Mouse (Mus musculus) C2C12 (cell line): Measurements from ENCODE around the gene Meaf6. TPM values are rescaled to one million over a fixed set of nuclear protein-coding genes. Genes with fewer than 3 reads are reported as not detected.

Source experiments
- H3K27me3 ChIP-seq: one replicate; pipeline ENCODE4 v1.6.1; 2011; ENCODE audit not compliant: control insufficient read depth, insufficient read depth, insufficient read length
- H3K36me3 ChIP-seq: one replicate; pipeline ENCODE4 v1.6.1; 2011; ENCODE audit not compliant: control insufficient read depth, insufficient read depth
- H3K4me3 ChIP-seq: one replicate; pipeline ENCODE4 v1.5.1; 2011; ENCODE audit warnings: mild to moderate bottlenecking, control low read depth; ENCODE audit not compliant: poor library complexity, insufficient read depth, severe bottlenecking
- H3K79me2 ChIP-seq: one replicate; pipeline ENCODE4 v1.6.1; 2011; ENCODE audit not compliant: control insufficient read depth, insufficient read depth
- H3K79me3 ChIP-seq: one replicate; pipeline ENCODE4 v1.6.1; 2011; ENCODE audit warnings: low read depth, control low read depth
- H3ac ChIP-seq: one replicate; pipeline ENCODE3; 2011; ENCODE audit warnings: low read depth; ENCODE audit not compliant: control insufficient read depth, insufficient read length
- CEBPB ChIP-seq: IDR thresholded peaks from one replicate; pipeline ENCODE4 v1.6.1; 2011; ENCODE audit warnings: low read depth, mild to moderate bottlenecking, control low read depth, moderate library complexity
- CTCF ChIP-seq: IDR thresholded peaks from one replicate; pipeline ENCODE4 v1.5.1; 2011; ENCODE audit not compliant: control insufficient read depth, insufficient read depth, insufficient read length
- FOSL1 ChIP-seq: IDR thresholded peaks from one replicate; pipeline ENCODE4 v1.8.0; 2011; ENCODE audit warnings: mild to moderate bottlenecking, low read length; ENCODE audit not compliant: poor library complexity, insufficient read depth, severe bottlenecking
- MAX ChIP-seq: IDR thresholded peaks from one replicate; pipeline ENCODE4 v1.6.1; 2011; ENCODE audit warnings: mild to moderate bottlenecking, control low read depth
- MYOD1 ChIP-seq: IDR thresholded peaks from one replicate; pipeline ENCODE4 v1.6.1; 2011; ENCODE audit warnings: low read depth; ENCODE audit not compliant: control insufficient read depth, insufficient read length
- MYOG ChIP-seq: IDR thresholded peaks from one replicate; pipeline ENCODE4 v1.6.1; 2011; ENCODE audit not compliant: control insufficient read depth, insufficient read length; ENCODE audit errors: extremely low read depth
- USF1 ChIP-seq: IDR thresholded peaks from one replicate; pipeline ENCODE4 v1.6.1; 2011; ENCODE audit warnings: low read depth, mild to moderate bottlenecking, control low read depth, moderate library complexity
- polyA plus RNA-seq: library from polyadenylated mRNA; unstranded; fragments of >200 nt; fragmentation: generic; extraction: Trizol; gene quantifications from one replicate; pipeline ENCODE4 v1.2.1, GENCODE M21; 2012; ENCODE audit warnings: missing spikeins

Meaf6 gene
- polyA plus RNA-seq, 1 experiment = 31.3 TPM

DNA sequence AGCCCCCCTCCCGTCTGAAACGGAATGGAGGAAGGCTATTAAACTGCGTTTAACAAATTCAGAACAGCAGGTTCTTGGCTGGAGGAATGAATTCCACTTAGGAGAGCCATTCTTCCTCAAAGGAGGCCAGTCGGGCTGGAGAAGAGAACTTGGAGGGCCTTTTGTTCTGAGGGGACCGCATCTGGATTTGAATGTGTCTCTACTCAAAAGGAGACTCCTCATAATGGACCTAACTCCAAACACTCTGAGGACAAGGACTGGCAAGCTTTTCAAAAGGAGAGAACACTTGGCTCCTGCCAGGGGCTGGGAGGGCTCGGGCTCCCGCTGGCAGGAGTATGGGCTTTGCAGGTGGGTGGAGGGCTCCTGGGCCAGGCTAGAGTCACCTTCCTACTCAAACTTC, 59.7 kb downstream of the Meaf6 start:
- H3K79me3 ChIP-seq = no peaks in the 10 kb centered on the region
- H3K4me3 ChIP-seq = no peak overlapping the region
- H3ac ChIP-seq = no peak overlapping the region
- no peaks in the 10 kb centered on the region for H3K36me3 ChIP-seq
- no peaks in the 10 kb centered on the region for H3K27me3 ChIP-seq
- H3K79me2 ChIP-seq = no peaks in the 10 kb centered on the region
- no peak for TF ChIP-seq FOSL1
- TF ChIP-seq CEBPB = no peak
- no peak for TF ChIP-seq MYOD1
- no peak for TF ChIP-seq USF1

DNA sequence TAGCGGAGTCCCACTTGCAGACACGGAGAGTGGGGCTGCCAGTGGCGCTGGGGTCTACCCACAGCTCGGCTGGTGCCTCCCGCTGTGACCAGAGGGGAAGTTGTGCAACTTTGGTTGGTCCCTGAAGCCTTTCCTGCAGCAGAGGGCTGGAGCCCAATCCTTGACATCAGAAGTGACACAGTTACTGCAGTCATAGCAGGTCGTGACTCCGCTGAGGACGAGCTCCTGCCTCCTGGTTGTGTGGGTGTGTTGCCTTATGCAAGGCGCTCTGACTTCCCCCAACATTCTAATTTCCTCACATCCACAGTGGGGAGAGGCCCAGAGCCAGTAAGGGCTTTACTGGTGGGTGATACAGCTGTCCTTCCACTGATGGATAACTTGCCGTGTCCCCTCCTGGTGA, 60.3 kb downstream of the Meaf6 start:
- no peaks in the 10 kb centered on the region for H3K79me3 ChIP-seq
- TF ChIP-seq CTCF (no peak), USF1 (no peak), MYOD1 (no peak), MAX (no peak), MYOG (no peak), CEBPB (no peak), FOSL1 (no peak)

DNA sequence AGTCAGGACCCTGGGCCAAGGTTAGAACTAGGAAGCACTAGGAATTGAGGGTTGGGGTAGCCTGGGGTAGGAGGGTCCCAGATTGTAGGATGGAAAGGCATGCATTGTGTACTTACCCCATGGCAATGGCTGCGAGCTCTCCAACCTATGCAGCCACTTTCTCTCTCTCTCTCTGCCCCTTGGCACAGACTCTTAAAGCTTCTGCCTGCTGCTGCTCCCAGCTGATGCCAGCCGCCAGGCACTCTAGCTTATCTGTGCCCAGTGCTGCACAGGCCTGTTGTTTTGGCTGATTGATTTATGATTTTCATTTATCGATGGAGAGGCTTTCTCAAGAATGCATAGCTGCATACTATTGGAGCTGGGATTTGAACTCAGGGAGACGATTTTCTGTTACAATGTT, 63.0 kb downstream of the Meaf6 start:
- Histone ChIP-seq H3K4me3 (no peak overlapping the region), H3K79me2 (no peaks in the 10 kb centered on the region), H3ac (no peak overlapping the region), H3K79me3 (no peaks in the 10 kb centered on the region), H3K27me3 (no peaks in the 10 kb centered on the region), H3K36me3 (no peaks in the 10 kb centered on the region)
- TF ChIP-seq MYOD1 = no peak
- no peak for TF ChIP-seq CTCF
- no peak for TF ChIP-seq USF1
- no peak for TF ChIP-seq FOSL1
- no peak for TF ChIP-seq MYOG
- no peak for TF ChIP-seq MAX
- no peak for TF ChIP-seq CEBPB

More for the DNA sequence above, 60.3 kb downstream of the Meaf6 start:
- Histone ChIP-seq H3K79me2 (no peaks in the 10 kb centered on the region), H3K4me3 (no peak overlapping the region), H3K27me3 (no peaks in the 10 kb centered on the region), H3ac (no peak overlapping the region), H3K36me3 (no peaks in the 10 kb centered on the region)

DNA sequence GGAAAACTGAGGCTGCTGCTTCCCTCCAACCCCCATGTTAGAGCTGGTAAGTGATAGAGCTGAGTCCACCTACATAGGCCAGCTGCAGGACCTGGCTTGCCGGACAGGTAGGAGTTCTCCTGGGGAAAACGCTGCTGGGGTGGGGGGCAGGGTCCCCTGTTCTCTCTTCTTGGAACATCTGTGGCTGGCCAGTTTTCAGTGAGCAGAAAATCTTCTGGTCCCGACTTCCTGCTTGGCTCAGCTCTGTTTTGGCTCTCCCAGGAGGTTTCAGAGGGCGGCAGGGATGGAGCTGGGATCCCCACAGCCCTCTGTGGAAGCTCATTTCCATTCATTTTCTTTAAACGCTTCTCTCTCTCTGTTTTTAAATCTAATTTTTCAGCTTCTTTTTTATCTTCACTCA, 64.5 kb downstream of the Meaf6 start:
- Histone ChIP-seq H3K79me2 (no peaks in the 10 kb centered on the region), H3ac (no peak overlapping the region), H3K79me3 (no peaks in the 10 kb centered on the region), H3K27me3 (no peaks in the 10 kb centered on the region), H3K36me3 (no peaks in the 10 kb centered on the region), H3K4me3 (no peak overlapping the region)
- TF ChIP-seq MAX (no peak), CTCF (no peak), MYOD1 (no peak), USF1 (no peak), CEBPB (no peak), FOSL1 (no peak), MYOG (no peak)

DNA sequence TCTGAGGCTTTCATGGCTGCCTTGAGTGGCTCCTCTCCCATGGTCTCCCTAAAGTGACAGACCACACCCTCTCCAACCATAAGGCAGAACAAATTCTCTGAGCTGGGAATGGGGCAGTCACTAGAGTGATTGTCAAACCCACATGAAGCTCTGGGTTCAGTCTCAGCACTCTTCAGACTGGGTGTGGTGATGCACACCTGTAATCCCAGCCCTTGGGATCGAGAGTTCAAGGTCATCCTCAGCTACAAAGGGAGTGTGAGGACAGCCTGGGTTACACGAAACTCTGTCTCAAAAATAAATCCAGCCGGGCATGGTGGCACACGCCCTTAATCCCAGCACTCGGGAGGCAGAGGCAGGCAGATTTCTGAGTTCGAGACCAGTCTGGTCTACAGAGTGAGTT, 67.5 kb downstream of the Meaf6 start:
- H3K36me3 ChIP-seq = no peaks in the 10 kb centered on the region
- no peak for TF ChIP-seq USF1
- no peak for TF ChIP-seq MYOG
- no peak for TF ChIP-seq CEBPB
- no peak for TF ChIP-seq FOSL1
- no peak for TF ChIP-seq CTCF
- no peak for TF ChIP-seq MYOD1
- TF ChIP-seq MAX = no peak
- H3K79me2 ChIP-seq = no peaks in the 10 kb centered on the region
- no peaks in the 10 kb centered on the region for H3K27me3 ChIP-seq
- H3K4me3 ChIP-seq = no peak overlapping the region
- H3K79me3 ChIP-seq = no peaks in the 10 kb centered on the region
- no peak overlapping the region for H3ac ChIP-seq

DNA sequence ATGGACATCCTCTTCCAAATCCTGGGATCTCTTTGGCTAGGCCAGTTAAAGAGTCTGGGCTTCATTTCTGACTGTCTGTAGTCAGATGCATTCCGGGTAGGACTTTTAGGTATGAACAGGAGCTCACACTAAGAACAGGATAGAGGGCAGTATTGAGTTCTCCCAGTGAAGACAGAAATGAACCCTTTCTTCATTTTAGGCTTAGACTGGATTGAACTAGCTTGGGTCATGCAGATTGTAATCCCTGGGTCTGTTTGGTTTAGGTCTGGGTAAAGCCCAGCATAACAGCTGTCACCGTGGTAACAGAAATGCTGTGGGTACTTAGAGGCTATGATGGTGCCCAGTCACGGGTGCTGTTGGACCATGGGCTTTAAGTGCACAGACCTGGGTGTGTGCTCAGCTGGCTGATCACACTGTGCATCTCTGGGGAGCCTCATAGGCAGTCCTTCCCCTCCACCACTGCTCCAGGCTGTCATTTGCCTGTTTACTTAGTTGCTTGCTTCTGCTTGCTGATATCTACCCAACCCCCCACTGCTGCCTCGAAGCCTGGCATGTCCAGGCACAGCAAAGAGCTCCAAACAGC, 68.8 kb downstream of the Meaf6 start:
- TF ChIP-seq MYOD1 (no peak), MYOG (no peak), USF1 (no peak), CTCF (no peak), CEBPB (no peak), MAX (no peak), FOSL1 (no peak)
- Histone ChIP-seq H3ac (no peak overlapping the region), H3K79me2 (no peaks in the 10 kb centered on the region), H3K79me3 (no peaks in the 10 kb centered on the region), H3K36me3 (no peaks in the 10 kb centered on the region), H3K27me3 (no peaks in the 10 kb centered on the region), H3K4me3 (no peak overlapping the region)
